Mouse (Mus musculus) embryonic facial prominence, embryonic 13.5 days (tissue): ENCODE measurements around the gene Magt1. TPM values are rescaled to one million over a fixed set of nuclear protein-coding genes. Genes with fewer than 3 reads are reported as not detected.

Experiments
- polyA plus RNA-seq: library from polyadenylated mRNA; unstranded; fragments of >200 nt; fragmentation: Nextera tagmentation; extraction: Ambion mirVana; gene quantifications from 2 replicates; pipeline ENCODE4 v1.2.1, GENCODE M21; 2015

Magt1 gene
- polyA plus RNA-seq, 1 experiment from 2014 or later = 66.4 TPM

Other genes starting within 250 kb of the Magt1 start
- 1.4 and 1.7 TPM in 2 replicates for gene Fgf16, start 247.6 kb downstream of the Magt1 start, polyA plus RNA-seq
- gene Atrx, start 82.5 kb downstream of the Magt1 start, polyA plus RNA-seq = 260 and 264 TPM in 2 replicates
- 406 and 420 TPM in 2 replicates for gene Cox7b, start 3.8 kb upstream of the Magt1 start, polyA plus RNA-seq
- gene Atp7a, start 15.4 kb upstream of the Magt1 start, polyA plus RNA-seq = 23.5 and 28.3 TPM in 2 replicates
- 0.37 and 0.70 TPM in 2 replicates for gene Tlr13, start 131.3 kb upstream of the Magt1 start, polyA plus RNA-seq
- gene Pgk1, start 175.2 kb upstream of the Magt1 start, polyA plus RNA-seq = 277 and 335 TPM in 2 replicates
- 6.1 and 7.4 TPM in 2 replicates for gene Taf9b, start 209.3 kb upstream of the Magt1 start, polyA plus RNA-seq
- not detected in 2 replicates for gene Fnd3c2, start 243.5 kb upstream of the Magt1 start, polyA plus RNA-seq